Mouse (Mus musculus) layer of hippocampus, postnatal 10 days (tissue): Measurements from ENCODE around the gene Uba52. TPM values are rescaled to one million over a fixed set of nuclear protein-coding genes. Genes with fewer than 3 reads are reported as not detected.

Source experiments
- DNase-seq, 2 experiments: peaks; one replicate each; pipeline ENCODE4 v3.0.0; 2021; ENCODE audit warnings: low spot score in 2 of 2
- long read RNA-seq: library from polyadenylated mRNA; stranded (forward); transcript quantifications from one replicate; pipeline ENCODE4 v2.0.0, GENCODE M21; 2023
- total RNA-seq, 2 experiments: library from RNA; stranded (reverse); gene quantifications; 2 replicates each; pipeline ENCODE4 v1.2.3; 2021

Gene Uba52
- 1,000 to 10,000 TPM in 1 of 2 experiments, 100 to 1,000 TPM in 1; 916 to 1,148 TPM for total RNA-seq
- long read RNA-seq, transcript Uba52-207 (4 exons, 697 nt): minor isoform, 12 of 901 reads
- long read RNA-seq, transcript Uba52-201 (4 exons, 541 nt): minor isoform, 74 of 901 reads
- long read RNA-seq, transcript Uba52-205 (4 exons, 705 nt): minor isoform, 47 of 901 reads
- long read RNA-seq, transcript Uba52-203 (4 exons, 711 nt): major isoform, 731 of 901 reads
- long read RNA-seq, partial matches to known transcripts: 4 of 901 reads
- long read RNA-seq, other reads (novel, unspliced or antisense): 25 of 901 reads

DNA sequence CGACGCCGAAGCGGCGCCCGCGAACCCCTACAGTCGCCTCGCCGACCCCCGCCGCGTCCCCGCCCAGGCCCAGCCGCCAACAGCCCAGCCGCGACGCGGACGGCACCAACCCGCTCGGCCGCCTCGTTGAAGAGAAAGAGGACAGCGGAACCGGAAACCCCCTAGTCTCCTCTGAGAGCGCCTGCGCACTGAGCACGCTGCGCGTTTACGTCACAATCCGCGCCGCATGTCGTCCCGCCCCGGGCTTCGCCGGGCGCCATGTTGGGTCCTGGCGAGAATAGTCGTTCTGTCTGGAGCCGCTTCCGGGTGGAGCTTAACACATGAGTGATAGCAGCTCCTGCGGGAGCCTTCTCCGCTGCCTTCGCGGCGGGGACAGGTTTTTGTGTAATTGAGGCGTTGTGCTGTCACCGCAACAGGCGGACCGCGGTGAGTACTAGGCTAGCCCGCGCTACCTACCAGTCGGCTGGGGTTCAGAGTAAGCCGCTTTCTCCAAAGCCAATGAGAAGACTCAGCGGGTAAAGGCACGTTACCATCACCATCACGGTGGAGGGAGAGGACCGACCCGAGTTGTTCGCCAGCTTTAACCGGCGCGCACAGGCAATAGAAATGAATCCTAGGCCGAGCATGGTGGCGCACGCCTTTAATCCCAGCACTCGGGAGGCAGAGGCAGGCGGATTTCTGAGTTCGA is at the start of gene Uba52:
TSS of gene Uba52 (minus strand) at position 574 of the 688 bp plus-strand sequence.
- peak; percentile 97 to 98 for DNase-seq

DNA sequence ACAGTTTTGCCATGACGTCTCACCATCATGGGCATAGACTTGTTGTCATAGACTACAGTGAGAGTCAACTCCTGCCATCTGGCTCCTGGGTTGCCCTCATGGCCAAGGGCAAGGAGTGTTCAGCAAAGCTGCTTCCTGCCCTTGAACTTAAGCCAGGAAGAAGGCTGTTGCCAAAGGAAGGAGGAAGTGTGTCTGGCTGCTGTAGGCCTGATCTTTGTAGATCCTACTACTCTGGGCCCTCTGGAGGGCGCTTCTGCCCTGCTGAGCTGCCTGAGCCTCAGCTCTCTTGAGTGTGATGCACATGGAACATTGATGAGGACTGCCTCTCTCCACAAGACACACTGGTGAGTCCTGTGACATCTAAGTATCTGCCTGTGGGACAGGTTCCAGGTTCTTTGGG is 49.5 kb upstream of the Uba52 start:
- DNase-seq: peak; percentile 36 to 60

DNA sequence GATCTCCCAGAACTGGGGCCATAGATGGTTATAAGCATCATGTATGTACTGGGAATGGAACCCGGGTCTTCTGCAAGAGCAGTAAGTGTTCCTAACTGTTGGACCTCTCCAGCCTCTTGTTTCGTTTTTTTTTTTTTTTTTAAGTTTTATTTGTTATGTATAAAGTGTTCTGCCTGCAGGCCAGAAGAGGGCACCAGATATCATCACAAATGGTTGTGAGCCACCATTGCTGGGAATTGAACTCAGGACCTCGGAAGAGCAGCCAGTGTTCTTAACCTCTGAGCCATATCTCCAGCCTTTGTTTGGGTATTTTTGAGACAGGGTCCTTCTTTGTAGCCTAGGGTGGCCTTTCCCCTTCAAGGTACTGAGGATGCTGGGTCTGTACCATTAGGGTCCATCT is 48.4 kb upstream of the Uba52 start:
- DNase-seq: no peak

DNA sequence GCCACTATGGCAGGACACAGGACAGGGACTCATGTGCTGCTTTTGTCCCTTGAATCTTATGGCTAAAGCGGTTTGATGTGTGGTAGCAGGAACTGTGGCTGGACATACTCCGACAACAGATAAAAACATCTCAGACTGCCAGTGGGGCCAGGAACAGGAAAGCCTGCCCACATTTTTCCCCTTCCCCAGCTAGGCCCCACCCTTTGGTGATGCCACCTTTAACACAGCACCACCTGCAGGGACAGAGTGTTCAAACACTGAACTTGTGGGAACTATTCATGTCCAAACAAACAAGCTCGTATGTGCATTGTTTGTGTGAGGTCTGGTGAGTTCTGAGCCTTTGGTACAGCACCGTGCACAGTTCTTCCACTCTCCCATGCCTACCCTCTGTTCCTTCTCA is 47.7 kb upstream of the Uba52 start:
- DNase-seq: no peak

DNA sequence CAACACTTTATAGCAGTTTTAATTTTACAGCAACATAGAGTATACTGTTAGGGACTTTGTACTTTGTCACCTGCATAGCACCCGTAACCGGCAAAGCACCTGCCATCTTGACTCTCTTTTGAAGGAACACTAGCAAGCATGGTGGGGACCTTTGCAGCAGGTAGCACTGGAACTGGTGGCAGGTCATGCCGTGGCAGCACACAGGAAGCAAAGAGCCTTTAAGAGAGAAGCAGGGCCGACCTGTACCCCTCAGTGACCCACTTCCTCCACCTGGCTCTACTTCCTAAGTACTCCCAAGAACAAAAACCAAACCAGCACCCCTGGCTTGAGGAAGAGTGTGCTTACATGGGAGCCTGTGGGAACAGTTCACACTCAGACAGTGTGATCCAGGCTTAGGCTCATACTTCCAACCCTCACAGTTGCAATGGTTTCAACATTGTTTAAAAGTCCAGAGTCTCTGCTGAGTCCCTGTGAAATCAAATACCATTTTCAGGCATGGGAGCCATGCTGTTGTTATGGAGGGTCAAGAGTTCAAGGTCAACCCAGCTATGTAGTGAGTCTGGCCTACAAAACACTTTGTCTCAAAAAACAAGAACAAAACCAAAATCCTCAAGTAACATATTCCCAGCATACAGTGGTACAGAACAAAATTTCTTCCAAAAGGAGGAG is 44.6 kb upstream of the Uba52 start:
- no peak for DNase-seq

DNA sequence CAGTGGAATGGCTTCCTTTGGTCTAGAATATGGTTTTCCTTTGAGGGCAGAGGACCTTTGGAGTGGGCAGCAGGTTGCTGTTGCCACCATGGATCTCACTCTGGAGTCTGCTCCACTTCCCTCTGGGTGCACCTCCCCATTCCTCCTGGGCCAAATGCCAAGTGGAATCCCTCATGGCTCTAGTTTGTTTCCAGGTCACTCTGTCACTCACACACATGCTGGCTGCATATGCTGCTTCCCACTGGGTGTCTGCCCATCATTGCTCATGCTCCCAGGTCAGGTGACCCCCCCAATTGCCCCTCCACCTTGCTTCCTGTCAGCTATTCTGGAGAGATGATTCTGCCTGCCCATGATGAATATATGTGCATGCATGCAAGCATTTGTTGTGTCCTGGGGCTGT is 43.1 kb upstream of the Uba52 start:
- peak in 1 of 2 experiments; percentile 32 for DNase-seq

DNA sequence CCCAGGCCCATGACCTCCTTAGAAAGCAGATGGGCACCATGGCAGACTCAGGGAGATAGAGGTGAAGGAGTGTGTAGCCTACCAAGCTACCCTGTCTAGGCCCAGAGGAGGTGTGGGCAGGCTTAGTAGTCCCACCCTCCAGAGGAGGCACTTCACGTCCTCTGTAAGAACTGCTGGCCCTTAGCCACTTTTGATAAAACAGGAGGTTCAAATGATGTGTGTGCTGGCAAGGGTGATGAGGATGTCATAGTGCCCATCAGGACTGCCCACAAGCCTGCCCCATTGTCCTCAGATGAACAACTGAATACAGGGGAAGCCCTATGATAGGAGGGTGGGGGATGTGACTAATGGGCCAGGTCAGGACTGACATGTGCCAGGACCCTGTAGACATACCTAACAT is 42.2 kb upstream of the Uba52 start:
- DNase-seq: no peak

DNA sequence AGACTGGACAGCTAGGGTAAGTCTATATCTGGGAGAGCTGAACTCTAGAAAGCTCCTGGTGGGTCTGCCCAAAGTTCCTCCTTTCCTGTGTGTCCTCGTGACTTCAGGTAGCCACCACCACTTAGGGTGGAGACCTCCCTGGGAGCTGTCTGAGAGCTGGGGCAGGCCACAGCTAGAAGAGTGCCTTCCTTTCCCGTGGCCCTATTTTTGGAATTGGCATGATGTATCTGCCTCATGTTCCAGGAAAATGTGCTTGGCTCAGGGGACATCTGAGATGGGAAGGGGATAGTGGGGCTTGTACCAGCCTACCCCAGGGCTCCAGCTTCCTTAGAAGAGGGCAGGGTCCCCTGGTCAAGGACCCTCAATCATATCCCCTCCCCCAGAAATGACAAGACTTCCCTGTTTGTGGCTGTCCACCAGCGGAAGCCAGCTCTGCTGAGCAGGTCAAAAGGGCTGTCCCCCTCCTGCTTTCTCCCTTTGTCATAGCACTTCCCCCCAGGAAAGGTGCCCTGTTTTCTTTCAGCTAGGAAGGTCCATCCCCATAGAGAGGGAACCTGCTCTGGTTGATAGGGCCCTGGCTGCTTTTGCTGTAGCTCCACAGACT is 41.1 kb upstream of the Uba52 start:
- DNase-seq: no peak

DNA sequence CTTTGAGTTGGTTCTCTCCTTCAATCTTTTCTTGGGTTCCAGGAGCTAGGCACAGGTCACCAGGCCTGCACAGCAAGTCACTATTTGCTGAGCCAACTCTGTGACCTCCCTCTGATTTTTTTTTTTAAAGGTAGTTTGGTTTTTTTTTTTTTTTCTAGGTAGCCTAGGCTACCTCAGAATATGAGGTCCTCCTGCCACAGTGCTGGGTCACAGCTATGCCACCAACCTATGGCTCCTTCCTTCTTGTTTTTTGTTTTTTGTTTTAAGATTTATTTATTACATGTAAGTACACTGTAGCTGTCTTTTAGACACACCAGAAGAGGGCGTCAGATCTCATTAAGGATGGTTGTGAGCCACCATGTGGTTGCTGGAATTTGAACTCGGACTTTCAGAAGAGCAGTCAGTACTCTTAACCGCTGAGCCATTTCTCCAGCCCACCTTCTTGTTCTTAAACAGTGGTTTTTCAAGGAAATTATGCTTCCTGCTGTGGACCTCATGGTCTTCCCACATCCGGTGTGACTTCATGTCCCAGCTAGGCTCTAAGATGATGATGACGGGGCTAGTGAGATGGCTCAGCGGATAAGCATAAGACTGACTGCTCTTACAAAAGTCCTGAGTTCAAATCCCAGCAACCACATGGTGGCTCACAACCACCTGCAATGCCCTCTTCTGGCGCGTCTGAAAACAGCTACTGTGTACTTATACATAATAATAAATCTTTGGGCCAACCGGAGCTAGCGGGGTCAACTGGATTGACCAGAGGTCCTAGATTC is 39.0 kb upstream of the Uba52 start:
- DNase-seq: no peak

DNA sequence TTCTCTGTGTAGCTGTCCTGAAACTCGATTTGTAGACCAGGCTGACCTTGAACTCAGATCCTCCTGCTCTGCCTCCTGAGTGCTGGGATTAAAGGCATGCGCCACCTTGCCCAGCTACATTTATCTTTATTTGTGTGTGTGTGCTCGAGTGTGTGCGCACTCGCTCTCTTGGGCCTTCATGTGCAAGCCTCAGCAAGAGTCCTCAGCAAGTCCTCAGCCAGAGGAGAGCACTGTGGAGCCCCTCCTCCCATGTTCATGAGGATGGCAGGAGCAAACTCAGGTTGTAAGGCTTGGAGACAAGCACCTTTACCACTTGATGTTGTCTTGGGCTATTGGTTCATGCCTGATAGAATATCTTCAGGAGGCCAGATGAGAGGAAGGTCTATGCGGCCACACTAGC is 37.2 kb upstream of the Uba52 start:
- DNase-seq: no peak

DNA sequence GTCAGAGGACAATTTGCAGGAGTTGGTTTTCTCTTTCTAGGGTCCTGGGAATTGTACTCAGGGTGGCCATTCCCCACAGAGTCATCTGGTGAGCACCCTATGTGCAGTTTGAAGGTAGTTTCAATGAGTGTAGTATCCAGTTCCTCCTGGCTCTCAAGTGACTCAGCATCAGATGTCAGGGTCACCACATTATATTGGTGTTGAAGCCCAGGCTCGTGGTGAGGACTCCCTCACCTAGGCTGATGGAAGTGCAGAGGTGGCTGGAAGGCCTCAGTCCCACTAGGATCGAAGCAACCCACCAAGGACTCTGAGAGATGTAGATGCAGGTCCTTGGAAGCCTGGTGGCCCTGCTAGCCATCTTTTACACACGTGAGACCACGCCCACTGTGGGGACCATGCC is 35.8 kb upstream of the Uba52 start:
- no peak for DNase-seq

DNA sequence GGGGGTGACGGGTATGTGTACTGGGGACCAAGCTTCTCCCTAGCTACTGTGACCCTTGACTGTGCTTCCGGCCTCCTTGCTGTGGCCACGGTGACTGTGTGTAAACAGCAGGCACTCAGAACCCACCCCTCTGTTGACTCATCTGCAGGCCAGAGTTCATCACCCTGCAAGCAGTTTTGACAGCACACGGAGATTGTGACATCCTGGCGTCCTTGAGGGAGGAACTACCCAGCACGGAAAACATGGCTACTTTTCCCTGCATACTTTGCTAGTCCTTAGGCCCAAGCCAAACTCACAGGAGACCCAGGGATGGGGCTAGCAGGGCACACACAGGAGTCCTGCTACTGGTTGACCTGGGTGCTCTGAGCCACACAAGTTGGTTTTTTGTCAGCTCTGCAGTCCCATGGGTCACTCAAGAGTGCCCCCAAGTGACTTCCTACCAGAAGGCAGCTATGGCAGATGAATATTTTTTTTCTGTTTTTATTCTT is 33.6 kb upstream of the Uba52 start:
- no peak for DNase-seq

DNA sequence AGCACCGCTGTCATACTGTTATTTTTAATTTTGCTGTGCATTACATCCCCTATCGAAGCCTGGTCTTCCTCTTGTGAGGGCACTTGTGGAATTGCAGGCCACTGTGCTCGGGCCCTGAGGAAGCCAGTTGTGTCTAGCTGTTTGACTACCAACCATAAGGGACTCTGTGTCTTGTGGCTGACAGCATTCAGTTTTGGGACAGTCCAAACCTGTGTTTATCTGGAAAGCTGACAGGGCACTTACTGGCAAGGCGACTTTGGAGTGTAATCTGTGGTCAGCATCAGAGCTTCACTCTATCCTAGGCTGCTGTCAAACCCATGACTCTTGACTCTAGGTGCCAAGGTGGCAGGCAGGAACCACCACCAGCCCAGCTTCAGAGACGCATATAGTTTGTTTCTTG is 30.5 kb upstream of the Uba52 start:
- DNase-seq: no peak

DNA sequence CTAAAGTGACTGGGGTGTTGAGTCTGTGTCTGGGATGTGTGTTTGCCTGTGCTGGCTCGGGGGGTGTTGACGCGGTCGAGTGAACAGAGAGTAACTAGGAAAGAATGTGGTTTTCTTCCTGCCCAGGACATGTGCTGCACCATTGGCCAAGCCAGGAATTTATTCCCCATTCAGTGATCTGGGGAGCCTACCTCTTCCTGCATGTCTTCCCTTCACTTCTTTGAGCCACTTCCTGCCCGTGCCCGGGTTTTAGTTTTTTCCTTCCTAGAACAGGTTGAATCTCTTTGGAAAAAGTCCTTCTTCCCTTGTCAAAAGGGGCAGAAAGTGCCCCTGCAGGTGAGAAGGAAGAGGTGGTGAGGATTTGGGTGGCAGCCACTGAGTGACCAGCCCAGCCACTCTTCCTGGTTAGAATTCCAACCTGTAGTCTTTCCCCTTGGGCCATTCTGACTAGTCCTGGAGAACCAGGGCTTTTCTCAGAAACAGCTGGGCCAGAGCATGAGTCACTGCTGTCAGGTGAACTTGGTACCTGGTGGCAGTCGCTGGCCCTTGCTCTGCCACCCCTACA is 30.0 kb upstream of the Uba52 start:
- DNase-seq: no peak

DNA sequence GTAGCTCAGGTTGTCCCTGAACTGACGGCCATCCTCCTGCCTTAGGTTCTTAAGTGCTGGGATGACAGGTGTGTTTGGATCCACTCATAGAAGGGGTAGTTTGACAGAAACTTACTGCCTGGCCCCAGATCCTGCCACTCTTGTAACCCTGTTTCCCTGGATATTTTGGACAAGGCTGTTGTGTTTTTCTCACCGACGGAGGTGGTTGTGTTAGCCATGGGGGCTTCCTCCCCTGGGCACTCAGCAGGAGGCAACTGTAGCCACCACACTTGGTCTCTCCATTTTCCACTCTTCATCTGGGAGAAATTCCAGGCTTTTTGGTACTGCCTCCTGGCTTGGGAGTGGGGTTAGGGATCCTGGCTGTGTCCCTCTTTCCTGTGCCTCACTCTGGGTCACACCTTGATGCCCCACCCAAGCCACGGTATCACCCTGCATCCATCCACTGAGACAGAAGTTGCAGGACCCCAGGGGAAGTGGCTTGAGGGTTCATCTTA is 29.5 kb upstream of the Uba52 start:
- no peak for DNase-seq

DNA sequence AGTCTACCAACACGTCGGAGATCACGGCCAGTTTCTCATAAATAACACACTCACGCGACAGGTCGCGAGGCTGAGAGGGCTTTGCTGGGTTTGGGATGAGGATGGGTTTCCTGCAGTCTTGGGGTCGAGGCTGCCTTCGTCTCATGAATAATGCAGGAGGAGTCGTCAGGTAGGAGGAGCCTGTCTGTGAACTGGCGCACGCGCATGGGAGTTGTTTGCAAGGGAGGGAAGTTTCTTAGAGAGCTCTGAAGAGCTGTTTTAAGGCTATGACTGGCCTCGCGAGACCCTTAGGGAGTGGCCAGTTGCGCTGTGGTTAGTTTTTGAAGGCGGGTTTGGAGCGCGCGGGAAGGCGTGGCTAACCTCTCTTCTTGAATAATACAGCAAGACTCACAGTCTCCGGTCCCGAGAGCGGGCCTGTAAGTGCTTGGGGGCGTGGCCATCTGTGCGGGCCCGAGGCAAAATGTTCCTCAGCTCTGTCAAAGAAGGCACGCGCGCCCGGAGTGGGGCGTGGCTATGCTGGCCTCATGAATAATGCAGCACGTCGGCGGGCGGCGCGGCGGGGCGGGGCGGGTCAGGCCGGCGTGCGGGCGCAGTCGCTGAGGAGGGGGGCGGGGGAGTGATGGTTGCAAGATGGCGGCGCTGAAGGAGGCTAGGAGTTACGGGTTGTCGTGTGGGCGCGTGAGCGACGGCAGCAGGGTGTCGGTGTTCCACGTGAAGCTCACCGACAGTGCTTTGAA is 28.6 kb upstream of the Uba52 start, which contains the start of gene Ell:
TSS of gene Ell (plus strand) at position 381 of the 737 bp plus-strand sequence.
- peak; percentile 99 to 100 for DNase-seq

DNA sequence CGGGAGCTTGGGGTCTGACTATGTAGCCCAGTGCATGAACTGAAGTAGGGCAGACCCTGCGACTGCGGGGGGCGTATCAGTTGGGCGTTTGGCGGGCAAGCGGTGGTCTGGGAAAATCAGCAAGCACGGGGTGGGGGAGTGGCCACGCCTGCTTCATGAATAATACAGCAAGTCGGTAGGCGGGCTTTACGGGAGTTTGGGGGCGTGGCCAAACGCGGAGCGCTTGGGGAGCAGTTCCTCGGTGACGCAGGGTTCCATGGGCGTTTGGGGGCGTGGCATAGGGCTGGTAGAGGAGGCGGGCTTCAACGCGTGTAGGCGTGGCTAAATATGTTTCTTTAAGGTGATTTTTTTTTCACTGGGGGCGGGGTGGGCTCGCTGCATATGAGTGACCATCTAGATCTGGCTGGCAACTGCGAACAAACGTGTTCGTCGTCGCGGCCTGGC is 28.1 kb upstream of the Uba52 start:
- DNase-seq: peak; percentile 100

DNA sequence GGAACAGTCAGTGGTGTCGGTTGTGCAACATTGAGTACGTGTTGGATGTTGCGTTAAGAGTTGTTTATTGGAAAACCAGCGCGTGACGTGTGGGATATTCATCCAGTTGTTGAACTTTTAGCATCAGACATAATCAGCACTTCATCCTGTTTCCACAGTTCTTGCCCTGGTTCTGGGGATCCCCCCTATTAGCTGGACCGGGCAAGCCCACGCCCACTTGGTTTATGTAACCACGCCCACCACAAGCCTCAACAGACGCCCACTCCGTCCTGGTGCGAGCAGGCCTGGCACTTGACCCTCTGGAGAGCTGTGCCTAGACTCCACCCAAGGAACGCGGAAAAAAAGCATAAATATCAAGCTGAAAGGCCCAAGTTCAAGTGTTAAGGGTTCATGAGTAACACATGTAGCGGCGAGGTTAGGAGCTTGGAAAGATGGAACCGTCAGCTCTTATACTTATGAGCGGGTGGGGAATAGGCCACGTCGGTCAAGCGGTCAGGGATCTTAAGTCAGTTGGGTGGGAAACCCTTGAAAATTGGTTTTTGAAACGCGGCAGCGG is 27.5 kb upstream of the Uba52 start:
- peak; percentile 38 to 54 for DNase-seq

DNA sequence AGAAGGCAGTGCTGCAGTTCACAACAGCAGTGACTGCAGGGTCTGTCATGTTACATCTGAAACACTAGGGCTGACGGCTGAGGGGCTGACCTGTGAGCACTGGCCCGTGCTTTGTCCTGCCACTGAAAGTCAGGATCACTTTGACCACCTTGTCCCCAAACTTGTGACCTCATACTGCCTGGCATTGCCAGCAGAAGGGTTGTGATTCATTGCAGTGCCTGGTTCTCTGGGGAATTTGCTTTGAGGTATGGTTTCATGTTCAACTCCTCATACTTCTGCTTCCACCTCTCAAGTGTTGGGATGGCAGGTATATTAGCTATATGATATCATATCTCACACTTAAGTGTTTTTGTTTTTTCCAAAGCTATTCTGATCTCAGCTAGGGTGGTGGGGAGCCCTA is 25.1 kb upstream of the Uba52 start:
- DNase-seq: no peak
